Mouse (Mus musculus) frontal cortex, postnatal 36 days (tissue): Measurements from ENCODE around the gene Plxdc2.
"Not testable (repeated sequence)": the region's sequence is repeated elsewhere in the genome, so short reads cannot be mapped to it uniquely, and the experiment has no call there.

Experiments used
- DNase-seq, 2 experiments: peaks; one replicate each; pipeline ENCODE4 v3.0.0; 2022; ENCODE audit warnings: low spot score in 2 of 2

The Plxdc2 gene

GRCm38 (mm10) chr2:16743568-16743967, 387.5 kb downstream of the Plxdc2 start:
- no peak for DNase-seq

DNA sequence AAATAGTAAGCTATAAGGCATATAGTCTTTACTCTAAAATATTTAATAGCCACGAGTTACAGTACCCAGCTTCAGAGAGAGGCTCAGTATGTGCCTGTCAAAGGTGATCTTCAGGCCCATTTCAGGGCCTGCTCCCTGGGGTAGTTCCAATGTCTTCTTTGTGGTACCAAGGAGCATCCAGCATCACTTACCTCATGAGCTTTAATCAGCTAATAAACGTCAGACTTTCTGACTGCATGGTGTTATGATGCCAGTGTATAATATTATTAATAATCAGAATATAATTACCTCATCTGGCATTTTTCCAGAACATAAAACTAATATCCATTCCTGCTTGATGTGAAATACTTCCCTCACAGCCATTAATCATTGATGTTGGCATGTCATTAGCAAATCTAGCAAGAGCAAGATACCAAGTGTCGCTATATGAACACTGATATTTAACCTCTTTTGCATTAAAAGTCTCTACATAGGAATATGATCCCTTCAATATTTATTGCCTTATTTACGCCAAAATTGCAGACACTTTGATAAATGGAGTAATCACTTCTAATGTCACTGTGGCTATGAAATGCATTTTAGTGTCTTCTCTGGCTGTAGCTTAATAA, 393.3 kb downstream of the Plxdc2 start:
- no peak for DNase-seq

GRCm38 (mm10) chr2:16757158-16757557, 401.1 kb downstream of the Plxdc2 start:
- DNase-seq, result no peak

GRCm38 (mm10) chr2:16759766-16760165, 403.7 kb downstream of the Plxdc2 start:
- DNase-seq, result no peak

DNA sequence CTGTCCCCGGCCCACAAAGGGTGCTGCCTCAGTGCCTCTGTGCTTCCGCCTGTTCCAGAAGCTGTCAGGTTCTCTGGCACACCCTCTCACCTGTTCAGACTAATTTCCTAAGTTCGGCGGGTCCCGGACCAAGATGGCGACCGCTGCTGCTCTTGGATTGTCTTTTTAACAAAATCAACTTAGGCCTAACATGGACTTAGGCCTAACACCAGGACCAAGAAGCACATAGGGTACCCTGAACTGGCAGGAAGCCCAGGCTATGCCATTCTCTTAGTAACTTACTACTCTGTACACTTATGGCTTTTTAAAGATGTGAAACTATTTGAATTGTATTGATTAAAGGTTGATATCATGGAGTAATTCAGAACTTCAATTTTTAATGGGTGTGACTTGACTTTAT, 413.0 kb downstream of the Plxdc2 start:
- DNase-seq, result not testable (repeated sequence)

DNA sequence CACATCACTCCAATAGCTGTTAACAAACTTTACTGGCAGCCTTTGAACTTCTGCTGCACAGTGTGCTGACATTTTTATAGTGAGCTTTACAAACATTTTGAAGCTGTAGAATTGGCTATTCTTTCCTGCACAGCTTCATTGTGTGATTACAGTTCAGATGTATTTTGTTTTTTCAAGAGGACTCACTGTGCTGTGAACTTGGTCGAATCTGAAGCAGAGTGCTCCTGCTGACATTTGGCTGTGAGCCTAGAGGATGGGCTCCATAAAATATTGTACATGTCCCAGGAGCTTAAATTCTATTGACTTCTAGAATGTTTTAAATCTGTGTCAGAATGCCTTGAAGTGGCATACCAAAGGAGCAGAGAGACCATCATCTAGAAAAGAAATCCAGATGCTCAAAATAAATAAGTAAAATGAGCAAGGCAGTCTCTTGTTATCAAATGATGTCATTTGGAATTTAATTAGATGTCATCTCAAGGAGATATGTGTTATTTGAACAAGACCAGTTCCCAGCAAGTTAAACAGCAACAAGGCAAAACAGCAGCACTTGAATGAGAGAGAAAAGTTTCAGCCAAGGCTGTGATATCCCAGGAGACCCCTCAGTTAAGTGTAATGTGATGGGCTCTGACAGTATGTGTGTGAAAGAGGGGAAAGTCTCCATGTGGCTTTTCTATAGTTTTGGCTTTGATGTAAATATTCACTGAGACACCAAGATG, 417.5 kb downstream of the Plxdc2 start:
- DNase-seq, result no peak

DNA sequence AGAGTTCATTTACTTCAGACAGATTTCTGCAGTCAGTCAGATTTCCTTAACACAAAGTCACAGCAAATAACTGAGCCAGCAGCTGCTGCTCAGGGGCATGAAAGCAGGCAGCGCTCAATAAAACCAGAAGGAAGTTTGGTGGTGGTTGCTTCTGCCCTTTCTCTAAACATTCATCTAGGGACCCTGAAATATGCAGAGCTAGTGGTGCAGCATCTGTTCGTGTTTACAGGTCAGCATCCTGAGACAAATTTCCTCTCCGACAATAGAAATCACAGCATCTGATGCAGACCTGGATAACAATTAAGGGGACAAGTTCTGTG, 418.0 kb downstream of the Plxdc2 start:
- no peak for DNase-seq

- DNase-seq, result peak in 1 of 2 experiments; percentile 19
These were observed 439.2 kb downstream of the Plxdc2 start for GRCm38 (mm10) chr2:16795283-16795682.
